Mouse (Mus musculus) gastrocnemius, postnatal 14 days (tissue): ENCODE measurements around the gene Mfn2. TPM values are rescaled to one million over a fixed set of nuclear protein-coding genes. Genes with fewer than 3 reads are reported as not detected.
"Not testable (repeated sequence)": the region's sequence is repeated elsewhere in the genome, so short reads cannot be mapped to it uniquely, and the experiment has no call there.

ENCODE experiments used
- DNase-seq: peaks from one replicate; pipeline ENCODE4 v3.0.0; 2021; ENCODE audit warnings: mixed read lengths
- intact Hi-C: fragments of 180-260 bp; cut with DNase I; formaldehyde crosslinking; loops from one replicate; pipeline ENCODE4 v1.15.1; 2025; ENCODE audit warnings: low total_unique reads
- total RNA-seq, 2 experiments: library from RNA; stranded (reverse); gene quantifications; 2 replicates each; pipeline ENCODE4 v1.2.3; 2021

Mfn2 gene
- total RNA-seq, 2 experiments from 2014 or later: 292 to 356 TPM

DNA sequence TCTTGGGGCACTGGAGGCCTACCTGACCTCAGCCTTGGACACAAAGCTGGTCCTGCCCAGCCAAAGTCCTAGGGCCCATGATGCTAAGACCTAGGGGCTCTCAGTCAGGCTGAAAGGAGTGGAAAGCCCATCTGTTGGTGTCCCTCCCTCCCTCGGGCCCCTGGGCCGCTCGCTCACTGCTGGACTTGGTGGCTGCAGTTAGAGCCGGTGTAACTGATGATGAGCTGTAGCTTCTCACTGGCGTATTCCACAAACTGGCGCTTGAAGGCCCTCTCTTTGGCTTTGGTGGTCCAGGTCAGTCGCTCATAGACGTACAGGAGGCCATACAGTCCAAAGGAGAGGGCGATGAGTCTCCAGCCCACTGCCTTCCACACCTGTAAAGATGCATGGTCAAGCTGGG, 26.0 kb downstream of the Mfn2 start:
- intact Hi-C loops: no loop called here
- DNase-seq: no peak

DNA sequence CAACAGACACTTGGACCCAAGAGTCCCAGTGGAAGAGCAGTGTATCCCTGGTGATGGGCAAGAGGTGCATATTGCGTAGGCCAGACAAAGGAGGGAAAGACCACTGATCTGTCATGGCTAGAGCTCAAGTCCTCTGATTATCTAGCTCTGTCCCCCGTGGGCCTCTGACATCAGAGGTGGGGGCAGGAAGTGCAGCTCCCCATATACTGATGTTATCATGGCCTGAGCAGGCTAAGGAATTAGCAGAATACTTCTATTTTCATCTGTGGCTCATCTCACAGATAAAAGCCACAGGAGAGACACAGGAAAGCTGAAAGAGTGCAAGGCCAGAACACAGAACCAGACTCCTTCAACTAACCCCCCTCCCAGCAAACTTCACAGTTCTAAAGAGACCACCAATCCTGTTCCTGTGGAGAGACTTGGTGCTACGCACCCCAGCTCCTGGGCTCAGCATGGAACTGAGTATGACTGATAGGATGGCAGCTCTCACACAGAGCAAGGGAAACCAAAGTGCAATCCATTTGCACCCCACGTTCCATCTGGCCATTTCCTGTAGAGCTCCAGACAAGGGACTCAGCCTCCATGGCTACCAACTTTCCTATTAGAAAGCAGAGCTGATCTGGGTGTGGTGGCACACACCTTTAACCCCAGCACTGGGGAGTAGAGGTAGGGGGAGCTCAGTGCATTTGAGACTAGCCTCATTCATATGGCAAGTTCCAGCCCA, 28.5 kb downstream of the Mfn2 start:
- DNase-seq: no peak
- intact Hi-C loops: no loop called here

DNA sequence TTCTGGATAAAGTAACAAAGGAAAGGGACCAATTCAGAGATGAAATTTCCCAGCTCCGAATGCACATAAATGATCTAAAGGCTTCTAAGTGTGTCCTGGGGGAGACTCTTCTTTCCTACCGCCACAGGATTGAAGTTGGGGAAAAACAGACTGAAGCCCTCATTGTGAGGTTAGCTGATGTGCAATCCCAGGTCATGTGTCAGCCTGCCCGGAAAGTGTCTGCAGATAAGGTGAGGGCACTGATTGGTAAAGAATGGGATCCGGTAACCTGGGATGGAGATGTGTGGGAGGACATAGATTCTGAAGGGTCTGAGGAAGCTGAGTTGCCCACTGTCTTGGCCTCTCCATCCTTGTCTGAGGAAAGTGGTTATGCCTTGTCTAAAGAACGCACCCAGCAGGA, 35.3 kb downstream of the Mfn2 start:
- intact Hi-C loops: no loop called here
- no peak for DNase-seq

DNA sequence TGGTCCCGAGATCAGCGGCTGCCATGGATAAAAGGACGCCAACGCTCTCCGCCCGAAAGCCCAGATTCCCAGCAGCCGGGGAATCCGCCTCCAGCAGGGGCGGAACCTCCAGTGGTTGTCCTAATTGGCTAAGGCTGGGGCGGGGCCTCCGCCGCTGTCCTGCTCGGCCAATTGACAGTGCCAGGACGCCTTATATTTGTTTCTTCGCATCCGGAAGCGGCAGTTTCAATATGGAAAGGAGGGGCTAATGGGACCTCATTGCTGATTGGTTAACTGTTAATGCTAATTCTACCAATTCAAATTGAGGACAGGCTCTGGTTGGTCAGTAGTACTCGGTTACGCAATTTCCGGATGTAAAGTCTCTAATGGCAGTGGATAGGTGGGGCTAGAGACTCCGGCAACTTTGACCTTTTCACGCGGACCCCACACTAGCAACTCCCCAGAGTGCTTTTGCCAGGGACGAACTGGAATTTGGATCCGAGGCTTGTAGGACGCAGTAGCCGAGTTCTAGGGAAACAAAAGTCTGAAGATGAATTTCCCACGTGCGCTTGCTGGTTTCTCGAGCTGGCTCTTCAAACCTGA, 36.0 kb downstream of the Mfn2 start, which contains the start of the genes Miip and Fv1:
Gene Miip (minus strand): TSS at position 367 of the 582 bp plus-strand sequence.
Gene Fv1 (plus strand): TSS at position 530 of the 582 bp plus-strand sequence.
- intact Hi-C loops: no loop called here
- DNase-seq: peak; percentile 94

DNA sequence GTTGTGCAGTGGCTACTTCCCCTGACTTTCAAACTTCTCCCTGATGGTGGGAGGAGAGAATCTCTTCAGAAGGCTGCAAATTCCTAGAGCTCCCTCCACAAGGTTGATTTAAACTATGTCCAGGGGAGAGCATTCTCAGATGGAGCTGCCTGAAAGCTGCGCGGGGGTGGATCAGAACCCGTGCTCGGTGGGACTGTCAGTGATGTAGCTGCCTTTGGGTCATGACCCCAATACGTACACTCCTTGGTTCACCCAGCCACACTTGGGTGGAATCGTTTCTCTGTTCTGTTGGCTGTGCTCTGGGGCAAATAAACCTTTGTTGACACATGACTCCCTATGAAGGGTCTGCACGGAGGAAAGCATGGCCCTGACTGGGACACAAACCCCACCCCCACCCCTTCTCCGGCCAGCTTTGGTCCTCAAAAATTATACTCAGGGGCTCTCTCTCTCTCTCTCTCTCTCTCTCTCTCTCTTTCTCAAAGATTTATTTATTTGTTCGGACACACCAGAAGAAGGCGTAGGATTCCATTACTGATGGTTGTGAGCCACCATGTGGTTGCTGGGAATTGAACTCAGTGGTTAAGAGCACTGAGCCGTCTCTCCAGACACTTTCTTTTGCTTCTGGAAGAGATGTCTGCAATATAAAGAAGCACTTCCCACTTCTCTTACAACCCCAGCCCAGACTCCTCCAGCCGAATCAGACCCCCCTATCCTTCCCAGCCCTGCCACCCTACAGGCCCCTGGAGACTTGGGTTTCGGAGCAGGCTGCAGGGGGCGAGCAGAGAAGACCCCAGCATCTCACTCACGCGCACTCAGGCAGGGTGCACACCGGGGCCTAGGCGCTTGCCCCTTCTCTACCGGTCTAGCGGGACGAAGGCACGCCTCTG, 36.7 kb downstream of the Mfn2 start:
- intact Hi-C loops: loop anchor here (2.0 kb wide), 1 partner anchor 73 kb away; the partner anchor contains the start of gene 2510039O18Rik

DNA sequence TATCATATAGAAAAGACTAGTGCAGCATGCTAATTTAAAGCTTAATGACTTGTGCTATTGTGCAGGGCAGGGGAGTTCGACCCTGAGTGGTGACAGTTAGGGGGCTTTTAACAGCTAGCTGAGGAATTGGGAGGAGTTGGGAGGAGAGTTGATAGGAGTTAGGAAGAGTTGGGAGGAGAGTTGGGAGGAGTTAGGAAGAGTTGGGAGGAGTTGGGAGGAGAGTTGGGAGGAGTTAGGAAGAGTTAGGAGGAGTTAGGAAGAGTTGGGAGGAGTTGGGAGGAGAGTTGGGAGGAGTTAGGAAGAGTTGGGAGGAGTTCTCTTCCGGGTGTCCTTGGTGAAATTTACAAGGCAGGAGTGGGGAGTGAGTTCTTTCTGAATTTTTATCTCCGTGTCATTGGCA, 37.7 kb downstream of the Mfn2 start:
- DNase-seq: not testable (repeated sequence)
- intact Hi-C loops: loop anchor here (2.0 kb wide), 1 partner anchor 74 kb away; the partner anchor contains the start of gene 2510039O18Rik

More for the DNA sequence above, 36.7 kb downstream of the Mfn2 start:
- DNase-seq: no peak

- intact Hi-C loops: loop anchor here (2.0 kb wide), 1 partner anchor 75 kb away; the partner anchor contains the start of gene 2510039O18Rik
- DNase-seq: no peak
These were observed 38.4 kb downstream of the Mfn2 start for GRCm38 (mm10) chr4:147866056-147866455.

GRCm38 (mm10) chr4:147865651-147866050, 38.9 kb downstream of the Mfn2 start:
- intact Hi-C loops: loop anchor here (2.0 kb wide), 1 partner anchor 75 kb away; the partner anchor contains the start of gene 2510039O18Rik
- DNase-seq: no peak

DNA sequence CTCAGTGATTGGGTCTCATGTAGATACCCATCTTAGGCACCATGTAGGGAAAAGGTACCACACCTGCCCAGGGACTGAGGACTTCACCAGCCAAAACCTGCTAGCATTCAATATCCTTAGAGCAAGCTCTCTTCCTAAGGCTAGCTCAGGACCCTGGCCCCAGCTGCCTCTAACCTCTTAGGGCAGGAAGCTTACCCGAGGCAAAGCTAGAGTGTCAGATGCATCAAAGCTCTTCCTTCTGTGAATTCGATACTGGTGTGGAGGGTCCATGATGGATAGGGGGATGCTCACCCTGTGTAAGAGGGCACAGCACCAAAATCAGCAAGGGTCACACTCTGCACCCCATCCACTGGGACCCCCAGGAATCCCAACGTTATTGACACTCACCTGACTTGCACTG, 42.5 kb downstream of the Mfn2 start:
- DNase-seq: no peak
- intact Hi-C loops: no loop called here

GRCm38 (mm10) chr4:147850776-147851175, 53.7 kb downstream of the Mfn2 start:
- DNase-seq: no peak
- intact Hi-C loops: no loop called here

DNA sequence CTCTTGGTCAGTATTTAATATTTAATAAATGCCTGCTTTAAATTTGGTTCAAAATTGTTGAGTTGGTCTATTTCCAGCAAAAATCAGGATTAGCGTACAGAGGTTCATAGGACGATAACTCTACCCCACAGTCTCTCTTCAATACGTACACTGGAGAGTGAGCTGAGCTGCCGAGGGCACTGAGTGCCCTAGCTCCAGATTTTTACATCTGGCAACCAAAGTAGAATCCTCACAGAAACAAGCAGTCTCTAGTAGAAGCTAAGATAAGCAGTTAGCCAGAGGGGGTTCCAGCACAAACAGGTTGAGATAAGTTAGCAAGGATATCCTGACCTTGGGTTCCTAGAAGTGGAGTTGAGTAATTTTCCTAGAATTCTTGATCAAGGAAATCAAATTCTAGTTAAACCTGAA, 55.9 kb downstream of the Mfn2 start:
- intact Hi-C loops: no loop called here
- no peak for DNase-seq

- intact Hi-C loops: no loop called here
- DNase-seq: peak; percentile 34
These were observed 56.6 kb downstream of the Mfn2 start, which contains the start of gene Zfp933 for GRCm38 (mm10) chr4:147847614-147848583. Zfp933 (minus strand) TSS chr4:147848366.

DNA sequence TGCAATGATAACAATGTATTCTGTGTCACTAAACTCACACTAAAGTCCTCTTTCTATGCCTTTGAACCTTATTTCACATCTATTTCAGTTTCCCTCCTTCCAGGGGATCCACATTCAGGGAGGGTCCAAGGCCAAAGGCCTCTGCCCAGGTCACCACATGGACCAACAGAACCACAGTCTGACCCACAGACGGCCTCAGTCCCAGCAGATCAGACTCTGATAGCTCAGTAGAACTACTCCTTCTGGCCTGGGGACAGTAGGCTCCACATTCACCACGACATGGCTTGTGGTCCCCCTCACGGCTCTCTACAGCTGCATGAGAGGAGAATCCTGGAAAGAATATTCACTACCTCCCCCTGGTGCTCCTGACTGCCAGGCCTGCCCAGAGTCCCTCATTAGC, 61.6 kb downstream of the Mfn2 start:
- intact Hi-C loops: no loop called here
- DNase-seq: no peak

- DNase-seq: not testable (repeated sequence)
These were observed 65.2 kb downstream of the Mfn2 start for GRCm38 (mm10) chr4:147839282-147839681.

GRCm38 (mm10) chr4:147824389-147824788, 80.1 kb downstream of the Mfn2 start:
- intact Hi-C loops: no loop called here
- DNase-seq: no peak

More at GRCm38 (mm10) chr4:147839282-147839681, 65.2 kb downstream of the Mfn2 start:
- intact Hi-C loops: not testable (repeated sequence)
